10 mouse cellular contexts compared by ENCODE assay signal in genomic region chr9:52050361-52050760, GRCm38 (mm10). TPM values are rescaled to one million over a fixed set of nuclear protein-coding genes. Genes with fewer than 3 reads are reported as not detected.
A peak's percentile ranks its signal among the peaks of the same experiment; 100 is the strongest.
DNase-seq lines count a peak whose midpoint lies in the region; ATAC-seq and TF ChIP-seq lines count a peak whose summit lies in the region.
"Had no signal": no experiment of that assay in that cellular context is flagged by ENCODE, and none has a peak within 500 bp of the region (broad histone marks: within the 10 kb centered on the region; RNA-seq: fewer than 3 reads in every experiment).

No protein-coding gene starts in this region.

- H3K27ac ChIP-seq in lung, embryonic 14.5 days (ENCODE audit: low read depth), result no peak overlapping the region
- no peak overlapping the region for H3K27ac ChIP-seq in forebrain, embryonic 12.5 days
- no peak overlapping the region for H3K27ac ChIP-seq in limb, embryonic 10.5 days
- no peak overlapping the region for H3K27ac ChIP-seq in neural tube, embryonic 14.5 days (ENCODE audit: low read depth, low read length)

- H3K27me3 ChIP-seq in lung, embryonic 14.5 days (ENCODE audit: insufficient read depth, low read length), result no peaks in the 10 kb centered on the region
- H3K27me3 ChIP-seq in forebrain, embryonic 12.5 days, result no peaks in the 10 kb centered on the region
- no peaks in the 10 kb centered on the region for H3K27me3 ChIP-seq in limb, embryonic 10.5 days (ENCODE audit: low read depth, poor library complexity, severe bottlenecking)
- no peaks in the 10 kb centered on the region for H3K27me3 ChIP-seq in neural tube, embryonic 14.5 days (ENCODE audit: control insufficient read depth, insufficient read depth, low read length)

- no peaks in the 10 kb centered on the region for H3K36me3 ChIP-seq in lung, embryonic 14.5 days (ENCODE audit: insufficient read depth)
- H3K36me3 ChIP-seq in forebrain, embryonic 12.5 days (replicated peaks), result no peaks in the 10 kb centered on the region
- H3K36me3 ChIP-seq in limb, embryonic 10.5 days, result no peaks in the 10 kb centered on the region
- H3K36me3 ChIP-seq in neural tube, embryonic 14.5 days (ENCODE audit: control insufficient read depth, insufficient read depth, low read length), result no peaks in the 10 kb centered on the region

- DNase-seq in lung, embryonic 14.5 days, result peak; percentile 40
- no peak for DNase-seq in lung, postnatal 4 days
- DNase-seq in limb, embryonic 10.5 days (ENCODE audit: low spot score), result no peak
- DNase-seq in urinary bladder, postnatal 25 days (ENCODE audit: low spot score), result no peak
- DNase-seq in left cerebral cortex, postnatal 10 days (ENCODE audit: extremely low spot score in 1 of 2, low spot score in 2 of 2), result no peak
- DNase-seq in left cerebral cortex, postnatal 14 days (ENCODE audit: low spot score in 2 of 2), result no peak
- DNase-seq: thymus, postnatal 36 days had no signal

- no peak for TF ChIP-seq CTCF in lung, embryonic 14.5 days (IDR thresholded peaks at IDR 0.05; ENCODE audit: low read depth)

- peak overlapping the region; percentile 96 for H3K4me3 ChIP-seq in lung, embryonic 14.5 days (ENCODE audit: low read depth, low read length)
- H3K4me3 ChIP-seq in forebrain, embryonic 12.5 days (replicated peaks), result peak overlapping the region; percentile 95; the same call in 1 of the 2 replicates
- peak overlapping the region; percentile 86 for H3K4me3 ChIP-seq in limb, embryonic 10.5 days
- H3K4me3 ChIP-seq in neural tube, embryonic 14.5 days (ENCODE audit: low read depth, low read length), result no peak overlapping the region

- H3K9ac ChIP-seq in lung, embryonic 14.5 days, result peak overlapping the region; percentile 18; the same call in 1 of the 2 replicates
- no peak overlapping the region for H3K9ac ChIP-seq in forebrain, embryonic 12.5 days
- no peak overlapping the region for H3K9ac ChIP-seq in neural tube, embryonic 14.5 days (replicated peaks; ENCODE audit: low read depth, low read length)

- peak overlapping the region; percentile 81 for H3K4me2 ChIP-seq in lung, embryonic 14.5 days
- H3K4me2 ChIP-seq in forebrain, embryonic 12.5 days, result peak overlapping the region; percentile 65
- 0 out of 2 replicates have a peak overlapping the region, but pooled peaks have one; percentile 65 for H3K4me2 ChIP-seq in neural tube, embryonic 14.5 days (ENCODE audit: low read depth, low read length)

- no peak for ATAC-seq in lung, embryonic 14.5 days (ENCODE audit: insufficient read depth)
- ATAC-seq in forebrain, embryonic 12.5 days (ENCODE audit: low FRiP score), result no peak
- ATAC-seq in neural tube, embryonic 14.5 days (ENCODE audit: low read depth), result no peak
- ATAC-seq: inflammation-experienced regulatory T-cells, adult 6 months had no signal

- H3K4me1 ChIP-seq in lung, embryonic 14.5 days (ENCODE audit: insufficient read depth), result peaks cover 11% of the 10 kb centered on the region
- peaks cover 33% of the 10 kb centered on the region for H3K4me1 ChIP-seq in forebrain, embryonic 12.5 days
- H3K4me1 ChIP-seq in limb, embryonic 10.5 days, result peaks cover 27% of the 10 kb centered on the region
- peaks cover 5% of the 10 kb centered on the region for H3K4me1 ChIP-seq in neural tube, embryonic 14.5 days (ENCODE audit: control insufficient read depth, insufficient read depth, low read length)

- no peaks in the 10 kb centered on the region for H3K9me3 ChIP-seq in lung, embryonic 14.5 days (ENCODE audit: low read depth, low read length)
- H3K9me3 ChIP-seq in forebrain, embryonic 12.5 days, result no peaks in the 10 kb centered on the region
- no peaks in the 10 kb centered on the region for H3K9me3 ChIP-seq in limb, embryonic 10.5 days (replicated peaks)
- H3K9me3 ChIP-seq in neural tube, embryonic 14.5 days (ENCODE audit: control insufficient read depth, low read length), result no peaks in the 10 kb centered on the region

- intact Hi-C loops in left cerebral cortex, postnatal 10 days (cut with DNase I), result no loop called here
- intact Hi-C loops in left cerebral cortex, postnatal 14 days (cut with DNase I), result no loop called here

- WGBS in lung, embryonic 14.5 days, result 20% methylated on average over 2 of the region's 2 CpGs
- WGBS in forebrain, embryonic 12.5 days, result 56% methylated on average over 2 of the region's 2 CpGs
- WGBS in limb, embryonic 10.5 days, result 50% methylated on average over 2 of the region's 2 CpGs
- 41% methylated on average over 2 of the region's 2 CpGs for WGBS in neural tube, embryonic 14.5 days

RNA-seq across cellular contexts. Expression of gene Rdx, which starts 3.4 kb away (rescaled TPM):
- 168 and 174 TPM in 2 replicates for polyA plus RNA-seq in lung, embryonic 14.5 days (2014; fragmentation: Nextera tagmentation; extraction: Ambion mirVana)
- 160 and 169 TPM in 2 replicates for polyA plus RNA-seq in forebrain, embryonic 12.5 days (2016; fragmentation: Nextera tagmentation; extraction: Ambion mirVana)
- 118 and 132 TPM in 2 replicates for polyA plus RNA-seq in limb, embryonic 10.5 days (2016; fragmentation: Nextera tagmentation; extraction: Ambion mirVana)
- polyA plus RNA-seq in neural tube, embryonic 14.5 days (2014; fragmentation: Nextera tagmentation; extraction: Ambion mirVana), result 99.5 and 111 TPM in 2 replicates
- 10 to 100 TPM; 54.1 to 54.4 TPM for total RNA-seq in left cerebral cortex, postnatal 10 days (2021)
- 10 to 100 TPM; 42.7 to 52.9 TPM for total RNA-seq in left cerebral cortex, postnatal 14 days (2021)
